In the genomic region with DNA sequence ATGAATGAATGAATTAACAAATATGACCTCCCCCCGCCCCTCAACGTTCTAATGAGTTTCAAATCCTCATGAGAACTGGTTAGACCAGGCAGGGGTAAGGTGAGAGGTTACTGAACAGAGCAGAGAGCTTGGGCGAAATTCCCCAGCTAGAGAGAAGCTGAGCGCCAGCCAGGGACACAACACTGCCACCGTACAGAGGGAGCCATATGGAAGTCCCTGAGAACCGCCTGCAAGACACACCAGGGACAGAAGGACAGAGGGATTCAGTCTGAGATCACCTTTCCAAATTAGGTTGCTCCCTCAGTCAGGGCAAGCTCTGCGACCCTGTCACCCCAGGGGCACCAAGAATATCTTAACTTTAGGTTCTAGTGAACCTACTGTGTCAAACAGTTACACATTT, we compare ENCODE assay signal across 30 mouse cellular contexts. TPM values are rescaled to one million over a fixed set of nuclear protein-coding genes. Genes with fewer than 3 reads are reported as not detected.
DNase-seq lines count a peak whose midpoint lies in the region; ATAC-seq and TF ChIP-seq lines count a peak whose summit lies in the region.
"Had no signal": no experiment of that assay in that cellular context is flagged by ENCODE, and none has a peak within 500 bp of the region (broad histone marks: within the 10 kb centered on the region; RNA-seq: fewer than 3 reads in every experiment).

No protein-coding gene starts in this region.

- no peak for TF ChIP-seq CTCF in cerebellum, adult 2 months (IDR thresholded peaks at IDR 0.05; ENCODE audit: borderline replicate concordance, insufficient read depth, low read depth, low read length)

- peak overlapping the region; percentile 28; the same call in 1 of the 2 replicates for H3K27ac ChIP-seq in embryonic facial prominence, embryonic 15.5 days (replicated peaks)
- H3K27ac ChIP-seq in embryonic facial prominence, embryonic 10.5 days (replicated peaks) = no peak overlapping the region
- H3K27ac ChIP-seq in cerebellum, adult 2 months (ENCODE audit: insufficient read depth, low read length) = no peak overlapping the region
- no peak overlapping the region for H3K27ac ChIP-seq in hindbrain, embryonic 14.5 days
- H3K27ac ChIP-seq: forebrain, embryonic 10.5 days; forebrain, embryonic 15.5 days; gastrocnemius, adult 2 months; hindbrain, embryonic 15.5 days; liver, embryonic 12.5 days; macrophage; midbrain, embryonic 13.5 days had no signal

- no peak for TF ChIP-seq POLR2A in cerebellum, adult 2 months (IDR thresholded peaks at IDR 0.05; ENCODE audit: borderline replicate concordance, insufficient read depth, low read length)

- no peak overlapping the region for H3K4me3 ChIP-seq in embryonic facial prominence, embryonic 15.5 days (replicated peaks)
- no peak overlapping the region for H3K4me3 ChIP-seq in embryonic facial prominence, embryonic 10.5 days
- no peak overlapping the region for H3K4me3 ChIP-seq in cerebellum, adult 2 months (replicated peaks; ENCODE audit: insufficient read depth, low read depth, low read length)
- no peak overlapping the region for H3K4me3 ChIP-seq in hindbrain, embryonic 14.5 days (replicated peaks; ENCODE audit: low read length)
- H3K4me3 ChIP-seq: forebrain, embryonic 10.5 days; forebrain, embryonic 15.5 days; gastrocnemius, adult 2 months; heart, embryonic 12.5 days; hindbrain, embryonic 15.5 days; liver, embryonic 12.5 days; midbrain, embryonic 13.5 days had no signal

- no peaks in the 10 kb centered on the region for H3K27me3 ChIP-seq in embryonic facial prominence, embryonic 15.5 days
- H3K27me3 ChIP-seq in embryonic facial prominence, embryonic 10.5 days (replicated peaks; ENCODE audit: low read depth, poor library complexity, severe bottlenecking) = no peaks in the 10 kb centered on the region
- H3K27me3 ChIP-seq in cerebellum, adult 2 months (ENCODE audit: control insufficient read depth, insufficient read depth, low read length) = no peaks in the 10 kb centered on the region
- no peaks in the 10 kb centered on the region for H3K27me3 ChIP-seq in hindbrain, embryonic 14.5 days (ENCODE audit: control insufficient read depth, insufficient read depth, low read length)
- H3K27me3 ChIP-seq: forebrain, embryonic 15.5 days; heart, embryonic 12.5 days; hindbrain, embryonic 15.5 days; midbrain, embryonic 13.5 days; Patski had no signal

- H3K4me1 ChIP-seq in embryonic facial prominence, embryonic 15.5 days = peaks cover 26% of the 10 kb centered on the region; the same call in 1 of the 2 replicates
- peaks cover 30% of the 10 kb centered on the region for H3K4me1 ChIP-seq in embryonic facial prominence, embryonic 10.5 days
- peaks cover 12% of the 10 kb centered on the region for H3K4me1 ChIP-seq in cerebellum, adult 2 months (ENCODE audit: control insufficient read depth, insufficient read depth, low read length)
- no peaks in the 10 kb centered on the region for H3K4me1 ChIP-seq in hindbrain, embryonic 14.5 days (replicated peaks; ENCODE audit: control insufficient read depth, insufficient read depth, low read length)
- H3K4me1 ChIP-seq: forebrain, embryonic 15.5 days; hindbrain, embryonic 15.5 days; liver, embryonic 12.5 days; midbrain, embryonic 13.5 days had no signal

- H3K36me3 ChIP-seq in embryonic facial prominence, embryonic 15.5 days = no peaks in the 10 kb centered on the region
- H3K36me3 ChIP-seq in embryonic facial prominence, embryonic 10.5 days (replicated peaks) = 0 out of 2 replicates have a peak, but pooled peaks cover 1% of the 10 kb centered on the region
- 0 out of 2 replicates have a peak, but pooled peaks cover 9% of the 10 kb centered on the region for H3K36me3 ChIP-seq in hindbrain, embryonic 14.5 days (replicated peaks; ENCODE audit: control insufficient read depth, insufficient read depth)
- H3K36me3 ChIP-seq: heart, embryonic 12.5 days; liver, embryonic 12.5 days had no signal

- DNase-seq in embryonic facial prominence, embryonic 10.5 days (ENCODE audit: low spot score) = no peak
- peak; percentile 61 for DNase-seq in brain, adult 2 months (ENCODE audit: low read depth, low spot score)
- DNase-seq in cerebellum, adult 2 months = peak; percentile 62 to 73
- DNase-seq in cerebellum, postnatal 25 days = peak; percentile 60 to 67
- DNase-seq in kidney, adult 8-10 months = no peak
- no peak for DNase-seq in hindbrain, embryonic 14.5 days (ENCODE audit: low spot score)
- DNase-seq: adrenal gland, postnatal 10 days; gastrocnemius, adult 2 months; gastrocnemius, postnatal 36 days; heart, adult 18-20 months; heart, postnatal 4 days; kidney, adult 2 months; kidney, postnatal 10 days; layer of hippocampus, postnatal 36 days; left cerebral cortex, postnatal 4 days; lung, adult 18-20 months; right cerebral cortex, postnatal 25 days; thymus, postnatal 4 days had no signal

- no peak overlapping the region for H3K4me2 ChIP-seq in embryonic facial prominence, embryonic 15.5 days (replicated peaks)
- no peak overlapping the region for H3K4me2 ChIP-seq in hindbrain, embryonic 14.5 days (replicated peaks)
- H3K4me2 ChIP-seq: forebrain, embryonic 15.5 days; heart, embryonic 12.5 days; hindbrain, embryonic 15.5 days; liver, embryonic 12.5 days; midbrain, embryonic 13.5 days had no signal

- no peak overlapping the region for H3K9ac ChIP-seq in embryonic facial prominence, embryonic 15.5 days
- H3K9ac ChIP-seq in hindbrain, embryonic 14.5 days = no peak overlapping the region
- H3K9ac ChIP-seq: forebrain, embryonic 15.5 days; heart, embryonic 12.5 days; hindbrain, embryonic 15.5 days; liver, embryonic 12.5 days; midbrain, embryonic 13.5 days had no signal

- ATAC-seq in embryonic facial prominence, embryonic 15.5 days (ENCODE audit: insufficient number of reproducible peaks, low FRiP score, low TSS enrichment, low read depth) = no peak
- no peak for ATAC-seq in hindbrain, embryonic 14.5 days (ENCODE audit: low FRiP score)
- ATAC-seq in erythroblast, adult 5-6 weeks (replicated peaks; ENCODE audit: low FRiP score, poor library complexity, severe bottlenecking) = no peak
- ATAC-seq: forebrain, embryonic 15.5 days; inflammation-experienced regulatory T-cells, adult 6 months; liver, embryonic 12.5 days; lung, postnatal 0 days; midbrain, embryonic 13.5 days; Patski had no signal

- H3K9me3 ChIP-seq in embryonic facial prominence, embryonic 15.5 days (replicated peaks) = no peaks in the 10 kb centered on the region
- H3K9me3 ChIP-seq in embryonic facial prominence, embryonic 10.5 days = no peaks in the 10 kb centered on the region
- H3K9me3 ChIP-seq in hindbrain, embryonic 14.5 days (ENCODE audit: control insufficient read depth, low read length) = no peaks in the 10 kb centered on the region
- H3K9me3 ChIP-seq: forebrain, embryonic 10.5 days; forebrain, embryonic 15.5 days; heart, embryonic 12.5 days; hindbrain, embryonic 15.5 days; liver, embryonic 12.5 days; midbrain, embryonic 13.5 days had no signal

- 56% methylated on average over 7 of the region's 7 CpGs for WGBS in embryonic facial prominence, embryonic 15.5 days
- 68% methylated on average over 7 of the region's 7 CpGs for WGBS in embryonic facial prominence, embryonic 10.5 days
- 26% methylated on average over 7 of the region's 7 CpGs for WGBS in cerebellum, adult 2 months
- WGBS in hindbrain, embryonic 14.5 days = 84% methylated on average over 7 of the region's 7 CpGs

RNA-seq across cellular contexts. Expression of a gene that starts 37.7 kb away (rescaled TPM):
- polyA plus RNA-seq in embryonic facial prominence, embryonic 15.5 days (2015; fragmentation: Nextera tagmentation; extraction: Ambion mirVana) = 87.1 and 90.8 TPM in 2 replicates
- 62.3 and 65.4 TPM in 2 replicates for polyA plus RNA-seq in embryonic facial prominence, embryonic 10.5 days (2016; fragmentation: Nextera tagmentation; extraction: Ambion mirVana)
- polyA plus RNA-seq in cerebellum, adult 2 months (2012; rRNA removed) = 12.3 and 13.5 TPM in 2 replicates
- polyA plus RNA-seq in hindbrain, embryonic 14.5 days (2014; fragmentation: Nextera tagmentation; extraction: Ambion mirVana) = 11.2 and 14.5 TPM in 2 replicates
- 1.9 and 2.9 TPM in 2 replicates for total RNA-seq in erythroblast, adult 5-6 weeks (2015; ENCODE audit: low replicate concordance)
- total RNA-seq in erythroblast, adult 5-6 weeks (2017; ENCODE audit: low replicate concordance) = 2.8 and 4.7 TPM in 2 replicates

Comparison
In these comparisons a context has a peak if more than half of its experiments do, and no peak if none do; other contexts are left out.
1. DNase-seq: peak in brain, adult 2 months (single experiment), cerebellum, adult 2 months (2 of 2) and cerebellum, postnatal 25 days (2 of 2); none in embryonic facial prominence, embryonic 10.5 days (single experiment), kidney, adult 8-10 months (0 of 2) and hindbrain, embryonic 14.5 days (single experiment).